Mouse (Mus musculus): Measurements from ENCODE around the gene Eif2ak4. TPM values are rescaled to one million over a fixed set of nuclear protein-coding genes. Genes with fewer than 3 reads are reported as not detected.

Gene Eif2ak4
- polyA plus RNA-seq, 1 experiment from 2014 or later: 6.2 TPM

- peak; percentile 85 for ATAC-seq
- H3K27ac ChIP-seq (ENCODE audit: low read length): peak overlapping the region; percentile 59
- no peaks in the 10 kb centered on the region for H3K36me3 ChIP-seq (ENCODE audit: insufficient read depth, low read length)
- H3K9ac ChIP-seq (replicated peaks; ENCODE audit: low read depth): no peak overlapping the region
- 69% methylated on average over 5 of the region's 5 CpGs for WGBS
- no peak overlapping the region for H3K4me2 ChIP-seq (replicated peaks; ENCODE audit: low read depth, low read length)
- H3K4me1 ChIP-seq (ENCODE audit: insufficient read depth, low read depth, low read length): no peaks in the 10 kb centered on the region
- no peaks in the 10 kb centered on the region for H3K27me3 ChIP-seq (replicated peaks; ENCODE audit: insufficient read depth, low read length)
- no peaks in the 10 kb centered on the region for H3K9me3 ChIP-seq (ENCODE audit: low read length)
- TF ChIP-seq EP300 (IDR thresholded peaks at IDR 0.05): no peak
- no peak for TF ChIP-seq CTCF (IDR thresholded peaks at IDR 0.05)
- peak; percentile 77 for DNase-seq (ENCODE audit: low spot score)
- H3K4me3 ChIP-seq (ENCODE audit: low read depth, low read length): no peak overlapping the region
Measured at GRCm38 (mm10) chr2:118401834-118402727, 13.7 kb downstream of the Eif2ak4 start.

GRCm38 (mm10) chr2:118404336-118404735, 15.9 kb downstream of the Eif2ak4 start:
- no peaks in the 10 kb centered on the region for H3K4me1 ChIP-seq (ENCODE audit: insufficient read depth, low read depth, low read length)
- no peak overlapping the region for H3K4me3 ChIP-seq (ENCODE audit: low read depth, low read length)
- H3K36me3 ChIP-seq (ENCODE audit: insufficient read depth, low read length): no peaks in the 10 kb centered on the region
- no peak for TF ChIP-seq EP300 (IDR thresholded peaks at IDR 0.05)
- no peak for TF ChIP-seq CTCF (IDR thresholded peaks at IDR 0.05)
- 77% methylated on average over 5 of the region's 5 CpGs for WGBS
- H3K9ac ChIP-seq (replicated peaks; ENCODE audit: low read depth): no peak overlapping the region
- no peak overlapping the region for H3K4me2 ChIP-seq (replicated peaks; ENCODE audit: low read depth, low read length)
- no peak overlapping the region for H3K27ac ChIP-seq (ENCODE audit: low read length)
- no peaks in the 10 kb centered on the region for H3K9me3 ChIP-seq (ENCODE audit: low read length)
- ATAC-seq (no peak), DNase-seq (ENCODE audit: low spot score) (no peak)
- H3K27me3 ChIP-seq (replicated peaks; ENCODE audit: insufficient read depth, low read length): no peaks in the 10 kb centered on the region

GRCm38 (mm10) chr2:118405568-118405967, 17.1 kb downstream of the Eif2ak4 start:
- ATAC-seq: no peak

GRCm38 (mm10) chr2:118406811-118407210, 18.4 kb downstream of the Eif2ak4 start:
- Histone ChIP-seq H3K4me2 (replicated peaks; ENCODE audit: low read depth, low read length) (no peak overlapping the region), H3K36me3 (ENCODE audit: insufficient read depth, low read length) (peaks cover 5% of the 10 kb centered on the region; the same call in 1 of the 2 replicates), H3K9me3 (ENCODE audit: low read length) (no peaks in the 10 kb centered on the region), H3K27me3 (replicated peaks; ENCODE audit: insufficient read depth, low read length) (no peaks in the 10 kb centered on the region), H3K4me3 (ENCODE audit: low read depth, low read length) (no peak overlapping the region), H3K9ac (replicated peaks; ENCODE audit: low read depth) (no peak overlapping the region), H3K27ac (ENCODE audit: low read length) (no peak overlapping the region), H3K4me1 (ENCODE audit: insufficient read depth, low read depth, low read length) (no peaks in the 10 kb centered on the region)
- ATAC-seq: no peak
- no peak for TF ChIP-seq EP300 (IDR thresholded peaks at IDR 0.05)
- TF ChIP-seq CTCF (IDR thresholded peaks at IDR 0.05): no peak
- 72% methylated on average over 2 of the region's 2 CpGs for WGBS
- no peak for DNase-seq (ENCODE audit: low spot score)

More at GRCm38 (mm10) chr2:118405568-118405967, 17.1 kb downstream of the Eif2ak4 start:
- no peaks in the 10 kb centered on the region for H3K9me3 ChIP-seq (ENCODE audit: low read length)
- no peaks in the 10 kb centered on the region for H3K4me1 ChIP-seq (ENCODE audit: insufficient read depth, low read depth, low read length)
- DNase-seq (ENCODE audit: low spot score): no peak
- no peak overlapping the region for H3K4me3 ChIP-seq (ENCODE audit: low read depth, low read length)
- H3K9ac ChIP-seq (replicated peaks; ENCODE audit: low read depth): no peak overlapping the region
- H3K27me3 ChIP-seq (replicated peaks; ENCODE audit: insufficient read depth, low read length): no peaks in the 10 kb centered on the region
- H3K4me2 ChIP-seq (replicated peaks; ENCODE audit: low read depth, low read length): no peak overlapping the region
- no peak overlapping the region for H3K27ac ChIP-seq (ENCODE audit: low read length)
- TF ChIP-seq EP300 (IDR thresholded peaks at IDR 0.05) (no peak), CTCF (IDR thresholded peaks at IDR 0.05) (no peak)
- H3K36me3 ChIP-seq (ENCODE audit: insufficient read depth, low read length): no peaks in the 10 kb centered on the region
- 81% methylated on average over 4 of the region's 4 CpGs for WGBS

GRCm38 (mm10) chr2:118408336-118408895, 20.0 kb downstream of the Eif2ak4 start:
- 63% methylated on average over 4 of the region's 4 CpGs for WGBS

GRCm38 (mm10) chr2:118412821-118413220, 24.4 kb downstream of the Eif2ak4 start:
- H3K9me3 ChIP-seq (ENCODE audit: low read length): no peaks in the 10 kb centered on the region
- no peak for DNase-seq (ENCODE audit: low spot score)
- no peak for ATAC-seq
- H3K4me1 ChIP-seq (ENCODE audit: insufficient read depth, low read depth, low read length): no peaks in the 10 kb centered on the region
- peaks cover 15% of the 10 kb centered on the region for H3K36me3 ChIP-seq (ENCODE audit: insufficient read depth, low read length)
- TF ChIP-seq CTCF (IDR thresholded peaks at IDR 0.05) (no peak), EP300 (IDR thresholded peaks at IDR 0.05) (no peak)
- H3K4me2 ChIP-seq (replicated peaks; ENCODE audit: low read depth, low read length): no peak overlapping the region
- no peak overlapping the region for H3K27ac ChIP-seq (ENCODE audit: low read length)
- H3K4me3 ChIP-seq (ENCODE audit: low read depth, low read length): no peak overlapping the region
- no peaks in the 10 kb centered on the region for H3K27me3 ChIP-seq (replicated peaks; ENCODE audit: insufficient read depth, low read length)
- WGBS: 95% methylated on average over 11 of the region's 11 CpGs
- no peak overlapping the region for H3K9ac ChIP-seq (replicated peaks; ENCODE audit: low read depth)

More at GRCm38 (mm10) chr2:118408336-118408895, 20.0 kb downstream of the Eif2ak4 start:
- ATAC-seq (peak; percentile 88), DNase-seq (ENCODE audit: low spot score) (peak; percentile 68)
- no peak for TF ChIP-seq CTCF (IDR thresholded peaks at IDR 0.05)
- TF ChIP-seq EP300 (IDR thresholded peaks at IDR 0.05): no peak
- H3K27ac ChIP-seq (ENCODE audit: low read length): no peak overlapping the region
- H3K4me1 ChIP-seq (ENCODE audit: insufficient read depth, low read depth, low read length): no peaks in the 10 kb centered on the region
- no peak overlapping the region for H3K9ac ChIP-seq (replicated peaks; ENCODE audit: low read depth)
- H3K36me3 ChIP-seq (ENCODE audit: insufficient read depth, low read length): peaks cover 10% of the 10 kb centered on the region; the same call in 1 of the 2 replicates
- H3K9me3 ChIP-seq (ENCODE audit: low read length): no peaks in the 10 kb centered on the region
- no peak overlapping the region for H3K4me3 ChIP-seq (ENCODE audit: low read depth, low read length)
- no peaks in the 10 kb centered on the region for H3K27me3 ChIP-seq (replicated peaks; ENCODE audit: insufficient read depth, low read length)
- H3K4me2 ChIP-seq (replicated peaks; ENCODE audit: low read depth, low read length): no peak overlapping the region
